Mouse (Mus musculus) T-helper 17 cell (primary cell): ENCODE data around the gene Adcy2.

ENCODE experiments used
- in situ Hi-C, 2 experiments: fragments of 300-600 bp; cut with MboI, MseI; formaldehyde crosslinking; loops; 1 replicate in 1 of 2; 2 replicates in 1 of 2; pipeline ENCODE4 v1.15.1; 2025; ENCODE audit warnings: high pct_unique_total_duplicates in 2 of 2

Adcy2 gene

DNA sequence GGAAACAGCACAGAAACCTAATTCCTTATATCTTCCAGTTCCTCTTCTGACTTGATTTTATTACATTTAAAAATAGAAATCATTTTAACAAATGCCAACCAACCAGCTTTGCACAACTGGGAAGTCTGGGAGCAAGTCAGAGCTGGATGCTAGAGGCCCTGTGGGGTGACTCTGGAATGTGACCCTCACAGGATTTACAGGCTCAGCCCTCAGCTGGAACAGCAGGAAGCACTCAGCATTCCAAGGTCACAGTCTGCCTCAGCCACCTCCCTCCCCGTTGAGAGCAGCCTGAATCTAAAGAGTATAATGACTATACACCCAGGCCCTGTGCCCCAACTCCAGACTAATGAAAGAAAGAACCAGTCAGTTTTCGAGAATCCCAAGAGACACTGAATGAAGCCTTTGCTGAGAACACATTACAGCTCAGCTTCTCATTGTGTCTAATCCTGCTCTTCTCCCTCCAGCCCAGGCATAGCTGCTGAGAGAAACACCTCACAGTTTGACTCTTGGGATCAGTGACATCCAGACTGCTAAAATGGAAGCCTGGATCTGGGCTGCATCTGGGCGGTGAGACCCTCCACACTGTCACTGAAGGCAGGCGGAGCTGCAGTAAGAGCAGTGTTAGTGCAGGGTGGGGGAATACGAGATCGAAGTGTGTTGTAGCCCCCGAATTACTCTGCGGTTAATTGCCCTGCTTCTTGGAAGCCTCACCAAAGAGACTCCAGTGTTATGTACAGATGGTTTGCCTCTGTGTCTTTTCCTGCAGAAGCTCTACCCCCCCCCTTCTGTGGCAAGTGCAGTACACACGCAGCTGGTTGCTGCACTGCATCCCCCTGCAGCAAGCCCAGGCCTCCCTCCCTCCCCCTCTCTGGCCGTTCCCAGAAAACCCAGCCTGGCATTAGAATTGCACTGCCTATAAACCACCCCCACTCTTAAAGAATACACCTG is 426.1 kb downstream of the Adcy2 start:
- in situ Hi-C loops = loop anchor here in 1 of 2 experiments (10.0 kb wide), 1 partner anchor 708 kb away; the partner anchor contains the start of gene BC048507

GRCm38 (mm10) chr13:68572247-68572646 is 427.1 kb downstream of the Adcy2 start:
- in situ Hi-C loops = loop anchor here in 1 of 2 experiments (10.0 kb wide), 1 partner anchor 707 kb away; the partner anchor contains the start of gene BC048507
